Mouse (Mus musculus): ENCODE results near the gene Npas3.

GRCm38 (mm10) chr12:54044606-54045334 lies 796.3 kb downstream of the Npas3 start:
- TF ChIP-seq CTCF (IDR thresholded peaks at IDR 0.05; ENCODE audit: low read depth, low read length) (no peak), POLR2A (IDR thresholded peaks at IDR 0.05; ENCODE audit: insufficient read depth, low read length) (no peak)

All from ES-Bruce4 (cell line).